Mouse (Mus musculus) embryonic facial prominence, embryonic 10.5 days (tissue): Measurements from ENCODE around the gene Naaladl2. TPM values are rescaled to one million over a fixed set of nuclear protein-coding genes. Genes with fewer than 3 reads are reported as not detected.
"Not testable (repeated sequence)": the region's sequence is repeated elsewhere in the genome, so short reads cannot be mapped to it uniquely, and the experiment has no call there.

ENCODE experiments used
- DNase-seq: peaks from one replicate; pipeline ENCODE4 v3.0.0-alpha.2; 2017; ENCODE audit warnings: low spot score
- H3K27ac ChIP-seq: fragments of 300-500 bp; sonication (generic); replicated peaks from 2 replicates; pipeline ENCODE4 v1.5.1; 2016; ENCODE audit warnings: mild to moderate bottlenecking
- H3K27me3 ChIP-seq: fragments of 300-500 bp; sonication (generic); replicated peaks from 2 replicates; pipeline ENCODE4 v1.6.1; 2016; ENCODE audit warnings: low read depth, mild to moderate bottlenecking; ENCODE audit not compliant: poor library complexity, severe bottlenecking
- H3K36me3 ChIP-seq: fragments of 300-500 bp; sonication (generic); replicated peaks from 2 replicates; pipeline ENCODE4 v1.6.1; 2016; ENCODE audit warnings: mild to moderate bottlenecking, moderate library complexity
- H3K4me1 ChIP-seq: fragments of 300-500 bp; sonication (generic); 2 replicates; pipeline ENCODE4 v1.6.1; 2016
- H3K4me3 ChIP-seq: fragments of 300-500 bp; sonication (generic); 2 replicates; pipeline ENCODE4 v1.5.1; 2016; ENCODE audit warnings: mild to moderate bottlenecking, moderate library complexity
- H3K9me3 ChIP-seq: fragments of 300-500 bp; sonication (generic); 2 replicates; pipeline ENCODE4 v1.6.1; 2016; ENCODE audit warnings: mild to moderate bottlenecking
- WGBS: fragments of 180-500 bp; shearing (Covaris S2); methylation state at CpG from one replicate; pipeline ENCODE4 v1.1.7; 2016; 5-methylcytosine and 5-hydroxymethylcytosine counted together
- polyA plus RNA-seq: library from polyadenylated mRNA; unstranded; fragments of >200 nt; fragmentation: Nextera tagmentation; extraction: Ambion mirVana; gene quantifications from 2 replicates; pipeline ENCODE4 v1.2.1, GENCODE M21; 2016

Naaladl2 gene
- polyA plus RNA-seq, 1 experiment from 2014 or later, result 0.66 TPM

DNA sequence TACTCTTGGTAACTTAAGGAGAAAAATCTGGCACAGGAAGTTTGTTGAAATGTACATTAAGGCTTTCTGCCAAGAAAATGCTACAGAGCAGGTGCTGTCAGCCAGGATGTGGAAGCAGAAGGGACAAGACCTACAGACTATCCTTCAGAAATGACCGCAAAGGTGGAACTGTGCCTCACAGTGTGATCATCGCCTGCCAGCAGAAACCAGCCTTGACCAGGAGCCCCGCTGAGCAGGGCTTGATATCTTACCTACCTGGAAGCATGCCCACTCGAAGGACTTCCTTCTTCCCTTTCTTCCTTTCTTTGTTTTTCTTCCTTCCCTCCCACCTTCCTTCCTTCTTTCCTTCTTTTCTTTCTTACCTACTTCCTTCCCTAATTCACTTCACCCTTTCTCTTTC is 69.8 kb downstream of the Naaladl2 start:
- no peak overlapping the region for H3K27ac ChIP-seq
- WGBS, result 74% methylated on average over 4 of the region's 4 CpGs
- no peaks in the 10 kb centered on the region for H3K9me3 ChIP-seq
- no peak for DNase-seq
- no peaks in the 10 kb centered on the region for H3K27me3 ChIP-seq
- H3K4me1 ChIP-seq, result 0 out of 2 replicates have a peak, but pooled peaks cover 6% of the 10 kb centered on the region
- no peak overlapping the region for H3K4me3 ChIP-seq
- H3K36me3 ChIP-seq, result no peaks in the 10 kb centered on the region

DNA sequence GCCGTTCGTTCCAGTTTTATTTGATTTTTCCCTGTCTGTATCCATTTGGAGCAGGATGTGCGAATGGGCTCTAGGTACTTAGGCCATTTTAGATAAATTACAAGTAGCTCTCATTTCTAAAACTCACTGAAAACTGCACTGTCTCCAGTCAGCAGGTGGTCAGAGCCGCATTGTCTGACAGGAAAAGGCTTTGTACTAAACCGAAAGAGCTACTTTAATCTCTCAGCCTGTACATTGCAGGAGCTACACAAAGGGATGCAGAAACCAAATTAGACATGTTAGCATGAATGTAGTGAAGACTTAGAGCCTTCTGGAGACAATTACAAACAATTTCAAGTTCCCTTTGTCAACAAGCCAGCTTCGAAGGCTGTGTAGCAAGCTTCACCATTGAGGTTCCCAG is 70.2 kb downstream of the Naaladl2 start:
- peak; percentile 12 for DNase-seq
- H3K4me1 ChIP-seq, result 0 out of 2 replicates have a peak, but pooled peaks cover 6% of the 10 kb centered on the region
- H3K9me3 ChIP-seq, result no peaks in the 10 kb centered on the region
- H3K4me3 ChIP-seq, result no peak overlapping the region
- H3K36me3 ChIP-seq, result no peaks in the 10 kb centered on the region
- WGBS, result 59% methylated on average over 6 of the region's 6 CpGs
- H3K27ac ChIP-seq, result no peak overlapping the region
- H3K27me3 ChIP-seq, result no peaks in the 10 kb centered on the region

DNA sequence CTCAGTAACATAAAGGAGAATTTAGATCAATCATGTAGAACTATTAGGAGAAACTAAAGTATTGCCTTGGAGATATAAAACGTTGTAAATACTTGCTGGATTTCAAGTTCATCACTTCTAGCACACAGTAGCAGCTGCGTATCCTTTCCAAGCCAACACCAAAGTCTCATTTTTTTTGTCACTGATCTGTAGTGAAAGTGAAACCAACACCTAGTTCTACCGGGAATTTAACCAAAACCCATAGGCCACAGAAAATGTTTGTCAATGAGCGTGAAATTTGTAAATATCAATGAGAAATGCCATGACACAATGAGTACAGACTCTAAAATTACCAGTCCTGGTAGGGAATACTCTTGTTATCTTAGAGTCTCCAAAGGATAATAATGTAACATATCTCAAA is 80.8 kb downstream of the Naaladl2 start:
- 84% methylated on average over 4 of the region's 4 CpGs for WGBS
- Histone ChIP-seq H3K27ac (no peak overlapping the region), H3K4me3 (no peak overlapping the region), H3K27me3 (no peaks in the 10 kb centered on the region), H3K36me3 (no peaks in the 10 kb centered on the region), H3K9me3 (no peaks in the 10 kb centered on the region), H3K4me1 (no peaks in the 10 kb centered on the region)
- DNase-seq, result no peak

DNA sequence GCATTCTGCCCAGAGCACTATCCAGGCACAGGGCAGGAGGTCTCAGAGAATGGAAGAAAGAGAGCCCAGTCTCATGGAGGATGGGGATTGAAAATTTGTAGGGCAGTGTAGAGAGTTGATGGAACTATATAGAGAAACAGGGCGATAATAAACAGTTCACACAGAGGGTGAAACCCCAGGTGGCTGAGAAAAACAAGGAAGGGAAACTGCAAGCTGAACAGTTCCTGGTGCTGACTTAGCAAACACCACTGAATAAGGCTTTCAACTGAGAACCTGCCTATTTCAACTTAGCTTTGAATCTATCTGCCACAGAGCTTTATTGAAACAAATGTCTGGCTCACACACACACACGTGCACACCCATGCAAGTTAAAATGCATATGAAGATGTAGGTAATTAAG is 91.1 kb downstream of the Naaladl2 start:
- Histone ChIP-seq H3K27ac (no peak overlapping the region), H3K36me3 (no peaks in the 10 kb centered on the region), H3K4me3 (no peak overlapping the region), H3K4me1 (no peaks in the 10 kb centered on the region), H3K27me3 (no peaks in the 10 kb centered on the region), H3K9me3 (no peaks in the 10 kb centered on the region)
- WGBS, result 22% methylated on average over 2 of the region's 2 CpGs
- DNase-seq, result no peak

DNA sequence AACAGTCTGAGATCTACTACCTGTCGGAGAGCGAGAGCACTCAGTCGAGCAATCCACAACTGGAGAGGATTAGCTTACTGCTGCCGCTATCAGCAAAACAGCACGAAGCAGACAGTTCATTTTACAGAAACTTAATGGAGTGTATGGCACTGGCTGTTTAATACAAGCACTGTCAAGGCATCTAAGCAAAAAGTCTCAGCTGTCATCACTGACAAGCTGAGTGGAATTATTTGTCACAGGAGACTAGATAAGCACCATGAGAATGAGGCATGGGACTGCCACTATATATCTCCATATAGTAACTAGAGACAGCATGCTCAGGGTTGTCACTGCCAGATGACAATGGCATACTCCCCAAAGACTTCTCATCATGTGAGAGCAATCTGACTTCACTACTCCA is 124.1 kb downstream of the Naaladl2 start:
- no peaks in the 10 kb centered on the region for H3K36me3 ChIP-seq
- H3K27ac ChIP-seq, result no peak overlapping the region
- H3K9me3 ChIP-seq, result no peaks in the 10 kb centered on the region
- 82% methylated on average over 5 of the region's 5 CpGs for WGBS
- DNase-seq, result no peak
- no peaks in the 10 kb centered on the region for H3K4me1 ChIP-seq
- H3K27me3 ChIP-seq, result no peaks in the 10 kb centered on the region
- no peak overlapping the region for H3K4me3 ChIP-seq

DNA sequence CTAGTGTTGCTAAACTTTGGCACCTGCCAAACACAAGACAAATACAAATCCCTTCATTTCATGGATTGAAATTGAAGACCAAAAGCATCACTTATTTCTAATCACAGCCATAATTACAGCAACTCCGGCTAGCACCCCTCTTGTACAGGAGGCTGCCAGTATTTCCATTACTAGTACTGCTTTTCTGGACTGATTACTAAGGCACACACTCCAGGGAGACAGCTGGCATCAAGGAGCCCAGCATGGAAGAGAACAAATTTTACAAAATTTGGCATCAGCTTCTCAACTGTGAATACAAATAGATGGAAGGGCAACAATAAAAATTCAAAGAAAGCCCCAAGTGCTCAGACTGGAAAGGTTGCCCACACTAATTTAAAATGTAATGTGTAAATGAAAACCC is 133.3 kb downstream of the Naaladl2 start:
- DNase-seq, result no peak
- no peaks in the 10 kb centered on the region for H3K27me3 ChIP-seq
- no peak overlapping the region for H3K4me3 ChIP-seq
- H3K4me1 ChIP-seq, result no peaks in the 10 kb centered on the region
- H3K36me3 ChIP-seq, result no peaks in the 10 kb centered on the region
- WGBS, result 86% methylated on average over 1 of the region's 1 CpGs
- H3K9me3 ChIP-seq, result no peaks in the 10 kb centered on the region
- H3K27ac ChIP-seq, result no peak overlapping the region

DNA sequence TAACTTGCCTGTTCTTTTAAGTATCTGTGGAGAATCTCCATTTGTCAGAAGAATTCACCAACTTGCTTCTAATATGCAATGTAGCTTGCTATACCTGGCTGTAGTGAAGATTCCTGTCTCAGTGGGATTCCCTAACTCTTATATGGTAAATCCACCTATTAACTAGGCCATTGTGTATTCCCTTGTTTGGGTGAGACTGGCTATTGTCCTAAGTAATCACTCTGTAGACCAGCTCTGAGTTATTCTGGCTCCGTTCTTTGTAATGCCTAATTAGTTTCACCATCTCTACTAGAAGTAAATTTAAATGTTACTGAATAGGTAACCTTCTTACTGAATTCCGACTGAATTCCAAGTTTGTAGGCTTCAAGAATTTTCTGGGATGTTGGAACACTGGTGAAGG is 137.3 kb downstream of the Naaladl2 start:
- H3K9me3 ChIP-seq, H3K36me3 ChIP-seq, H3K27ac ChIP-seq, H3K4me3 ChIP-seq, H3K27me3 ChIP-seq, H3K4me1 ChIP-seq, DNase-seq: not testable (repeated sequence)
- WGBS, result 53% methylated on average over 2 of the region's 2 CpGs

DNA sequence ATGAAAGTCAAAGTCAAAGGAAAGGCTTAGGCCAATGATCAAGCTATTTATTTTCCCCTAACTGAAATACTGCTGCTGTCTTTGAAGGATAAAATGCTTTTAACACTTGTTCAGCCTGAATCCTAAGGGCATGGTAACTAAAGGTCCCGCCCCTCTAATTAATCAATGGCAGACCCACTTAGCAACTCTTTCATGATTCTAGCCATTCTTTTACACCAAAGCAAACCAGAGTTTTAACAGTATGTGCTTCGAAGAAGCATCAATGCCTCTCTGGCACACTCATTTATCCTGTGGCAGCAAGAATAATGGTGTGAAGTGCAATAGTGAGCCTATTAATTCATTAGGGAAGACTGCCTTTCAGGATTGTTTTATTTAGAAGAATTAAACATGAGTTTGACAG is 151.5 kb downstream of the Naaladl2 start:
- no peak overlapping the region for H3K4me3 ChIP-seq
- H3K27ac ChIP-seq, result no peak overlapping the region
- H3K9me3 ChIP-seq, result no peaks in the 10 kb centered on the region
- no peak for DNase-seq
- WGBS, result 69% methylated on average over 2 of the region's 2 CpGs
- no peaks in the 10 kb centered on the region for H3K4me1 ChIP-seq
- no peaks in the 10 kb centered on the region for H3K27me3 ChIP-seq
- no peaks in the 10 kb centered on the region for H3K36me3 ChIP-seq

DNA sequence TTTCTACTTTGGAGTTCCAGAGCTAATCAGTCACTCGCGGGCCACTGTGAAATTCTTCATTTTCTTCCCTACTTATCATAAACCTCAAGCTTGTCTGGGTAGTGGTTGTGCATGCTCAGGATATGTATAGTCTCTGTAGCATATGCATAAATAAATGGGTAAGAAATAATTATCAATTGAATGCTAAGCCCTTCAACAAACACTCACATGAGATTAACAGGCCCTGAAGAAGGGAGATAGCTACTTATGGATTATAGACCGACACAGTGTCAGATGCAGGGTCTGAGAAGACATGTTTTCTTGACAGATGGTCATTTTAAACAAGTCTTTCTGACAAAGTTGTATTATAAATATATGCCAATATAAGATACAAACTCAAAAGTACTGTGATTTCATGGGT is 152.0 kb downstream of the Naaladl2 start:
- WGBS, result 89% methylated on average over 3 of the region's 3 CpGs
- DNase-seq, result no peak
- H3K9me3 ChIP-seq, result no peaks in the 10 kb centered on the region

DNA sequence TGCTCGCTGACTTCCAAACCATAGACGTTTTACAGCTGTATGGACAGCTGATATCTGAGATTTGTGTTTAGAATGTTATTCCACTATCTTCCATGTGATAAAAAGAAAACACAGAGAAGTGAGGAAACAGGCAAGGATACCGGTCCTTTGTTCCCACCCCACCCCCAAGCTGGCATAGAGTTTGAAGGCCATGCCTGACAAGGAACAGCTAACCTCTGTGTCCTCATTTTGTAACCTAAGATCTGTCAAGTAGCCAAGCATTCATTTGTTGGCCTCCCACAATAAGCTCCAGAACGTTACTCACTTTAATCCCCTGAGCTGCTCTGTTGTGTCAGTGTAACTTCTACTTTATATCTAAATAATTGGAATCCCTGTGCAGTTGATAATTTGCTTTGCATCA is 161.9 kb downstream of the Naaladl2 start:
- H3K27me3 ChIP-seq, result no peaks in the 10 kb centered on the region
- no peaks in the 10 kb centered on the region for H3K4me1 ChIP-seq
- no peak for DNase-seq
- no peak overlapping the region for H3K4me3 ChIP-seq
- no peaks in the 10 kb centered on the region for H3K36me3 ChIP-seq
- no peak overlapping the region for H3K27ac ChIP-seq
- no peaks in the 10 kb centered on the region for H3K9me3 ChIP-seq
- 73% methylated on average over 4 of the region's 4 CpGs for WGBS

More for the DNA sequence above, 152.0 kb downstream of the Naaladl2 start:
- no peaks in the 10 kb centered on the region for H3K36me3 ChIP-seq
- no peaks in the 10 kb centered on the region for H3K4me1 ChIP-seq
- no peak overlapping the region for H3K27ac ChIP-seq
- H3K27me3 ChIP-seq, result no peaks in the 10 kb centered on the region
- H3K4me3 ChIP-seq, result no peak overlapping the region

DNA sequence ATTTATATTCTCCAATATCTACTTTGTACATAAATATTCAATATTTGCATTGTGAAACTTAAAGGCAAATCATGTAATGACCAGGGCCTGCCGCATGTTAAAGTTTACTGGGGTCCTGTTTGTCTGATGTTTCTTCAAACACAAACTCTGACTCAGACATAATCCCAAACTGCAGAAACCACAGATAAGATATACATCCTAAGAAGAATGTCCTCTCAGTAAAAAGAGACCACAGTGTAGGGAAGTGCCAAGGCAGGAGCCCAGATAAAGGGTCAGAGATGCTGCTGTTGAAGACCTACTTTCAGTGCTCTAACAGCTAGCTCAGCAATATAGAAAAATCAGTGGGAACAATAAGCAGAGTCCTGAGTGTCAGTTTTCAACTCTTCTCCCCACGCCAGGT is 201.9 kb downstream of the Naaladl2 start:
- Histone ChIP-seq H3K9me3 (no peaks in the 10 kb centered on the region), H3K27ac (no peak overlapping the region), H3K27me3 (no peaks in the 10 kb centered on the region), H3K4me3 (no peak overlapping the region), H3K36me3 (no peaks in the 10 kb centered on the region), H3K4me1 (no peaks in the 10 kb centered on the region)
- 84% methylated on average over 2 of the region's 2 CpGs for WGBS
- no peak for DNase-seq

DNA sequence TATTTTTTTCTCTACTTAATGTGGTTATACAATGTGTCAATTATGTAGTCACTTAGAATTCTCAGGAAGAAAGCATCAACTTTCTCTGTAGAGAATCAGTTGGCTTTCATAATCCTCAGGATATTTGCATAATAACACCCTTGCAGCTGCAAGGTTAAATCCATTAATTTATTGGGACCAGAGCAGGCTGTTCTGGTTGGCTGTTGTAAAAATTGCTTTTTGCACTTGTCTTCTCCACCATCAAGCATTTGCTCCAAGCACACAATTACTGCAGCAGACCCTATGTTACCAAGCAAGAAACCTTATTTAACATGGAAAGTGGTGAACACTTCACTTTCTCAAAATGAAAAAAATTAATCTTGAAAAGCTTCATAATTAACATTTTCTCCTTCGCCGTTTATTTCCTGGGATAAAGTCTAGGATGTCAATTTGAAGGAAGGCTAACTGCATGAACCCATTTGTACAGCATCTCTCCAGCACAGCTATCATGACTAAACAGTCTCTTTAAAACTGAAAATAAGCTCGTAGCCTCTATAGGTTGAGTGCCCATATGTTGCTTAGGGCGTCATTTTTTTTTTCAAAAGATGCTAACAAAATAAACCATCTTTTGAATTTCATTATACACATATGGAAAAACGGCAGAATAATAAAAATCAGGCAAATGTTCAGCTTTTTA is 205.4 kb downstream of the Naaladl2 start:
- H3K27ac ChIP-seq, result no peak overlapping the region
- no peak overlapping the region for H3K4me3 ChIP-seq
- H3K36me3 ChIP-seq, result no peaks in the 10 kb centered on the region
- no peaks in the 10 kb centered on the region for H3K27me3 ChIP-seq
- WGBS, result 89% methylated on average over 5 of the region's 5 CpGs
- no peaks in the 10 kb centered on the region for H3K9me3 ChIP-seq
- DNase-seq, result no peak
- no peaks in the 10 kb centered on the region for H3K4me1 ChIP-seq

DNA sequence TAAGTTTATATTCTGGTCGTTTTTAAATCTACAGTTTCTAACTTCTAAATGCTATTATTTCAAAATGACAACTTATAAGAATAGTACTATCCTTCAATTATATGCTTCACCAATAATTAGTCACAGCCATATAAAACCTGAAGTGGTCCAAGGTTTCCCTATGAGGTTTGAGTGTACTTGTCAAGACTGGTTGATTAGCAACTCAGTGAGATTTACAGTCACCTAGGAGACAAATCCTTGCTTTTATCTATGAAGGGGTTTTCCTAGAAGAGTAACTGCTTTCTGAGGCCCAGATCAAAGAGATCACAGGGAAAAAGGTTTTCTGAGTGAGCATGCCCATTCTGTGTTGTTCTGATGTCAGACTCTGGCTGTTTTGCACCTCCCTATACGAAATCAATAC is 222.2 kb downstream of the Naaladl2 start:
- Histone ChIP-seq H3K27me3 (no peaks in the 10 kb centered on the region), H3K27ac (no peak overlapping the region), H3K9me3 (no peaks in the 10 kb centered on the region), H3K4me1 (no peaks in the 10 kb centered on the region), H3K4me3 (no peak overlapping the region), H3K36me3 (no peaks in the 10 kb centered on the region)
- DNase-seq, result no peak
- WGBS, result 55% methylated on average over 2 of the region's 2 CpGs
